Mouse (Mus musculus): ENCODE data around the gene Gnao1.

The Gnao1 gene

DNA sequence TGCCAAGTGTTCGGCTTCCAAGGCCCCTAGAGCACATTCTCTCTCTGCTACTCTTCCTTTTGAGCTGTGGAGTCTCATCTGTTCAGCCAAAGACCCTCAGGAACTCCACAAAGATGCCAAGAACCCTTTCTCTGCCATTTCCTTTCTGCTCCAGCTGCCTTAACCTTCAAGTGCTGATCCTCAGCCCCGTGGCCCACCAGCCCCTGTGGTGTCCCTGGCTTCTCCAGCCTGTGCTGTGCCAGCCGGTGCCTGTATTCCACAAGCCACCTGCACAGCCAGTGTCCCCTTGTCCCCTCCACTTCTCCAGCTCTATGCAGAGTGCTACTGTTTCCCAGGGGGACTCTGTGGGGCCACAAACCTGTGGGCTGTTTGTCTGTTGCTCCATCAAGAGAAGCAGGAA, 83.8 kb downstream of the Gnao1 start:
- no peak for DNase-seq (ENCODE audit: low spot score in 2 of 2)

DNA sequence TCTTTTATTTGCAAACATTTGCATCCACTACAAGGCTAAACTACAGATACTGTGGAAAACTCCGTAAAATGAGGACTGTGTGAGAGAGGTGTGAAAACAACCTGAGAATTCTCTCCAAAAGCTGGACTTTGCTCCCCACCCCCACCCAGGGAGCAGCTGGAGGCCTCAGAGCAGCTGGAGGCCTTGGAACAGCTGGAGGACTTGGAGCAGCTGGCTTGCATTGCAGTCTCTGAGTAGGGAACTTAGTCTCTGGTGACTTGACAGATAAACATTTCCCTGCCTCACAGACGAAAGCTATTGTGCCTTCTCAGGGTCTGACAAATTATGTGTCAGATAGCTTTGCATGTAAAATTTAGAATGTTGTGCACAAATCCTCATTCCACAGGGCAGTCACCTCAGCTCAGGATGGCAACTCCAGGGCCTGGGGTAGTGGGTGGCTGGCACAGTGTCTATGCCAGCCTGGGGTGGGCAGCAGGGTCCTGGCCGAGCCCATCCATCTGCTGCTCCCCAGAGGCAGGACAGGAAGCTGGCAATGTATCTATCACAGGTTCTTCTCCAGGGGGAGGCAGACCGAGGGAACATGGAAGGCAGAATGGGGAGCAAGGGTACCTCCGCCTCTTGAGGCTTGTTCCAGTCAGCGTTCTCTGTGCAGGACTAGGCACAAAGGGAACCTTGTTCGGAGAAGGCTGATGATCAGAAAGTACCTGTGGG, 87.2 kb downstream of the Gnao1 start:
- no peak for DNase-seq (ENCODE audit: low spot score in 2 of 2)

- DNase-seq (ENCODE audit: low spot score in 2 of 2) = no peak
Measured at GRCm38 (mm10) chr8:93898570-93898969, 88.8 kb downstream of the Gnao1 start.

GRCm38 (mm10) chr8:93902040-93902439, 92.3 kb downstream of the Gnao1 start:
- DNase-seq (ENCODE audit: low spot score in 2 of 2) = no peak

DNA sequence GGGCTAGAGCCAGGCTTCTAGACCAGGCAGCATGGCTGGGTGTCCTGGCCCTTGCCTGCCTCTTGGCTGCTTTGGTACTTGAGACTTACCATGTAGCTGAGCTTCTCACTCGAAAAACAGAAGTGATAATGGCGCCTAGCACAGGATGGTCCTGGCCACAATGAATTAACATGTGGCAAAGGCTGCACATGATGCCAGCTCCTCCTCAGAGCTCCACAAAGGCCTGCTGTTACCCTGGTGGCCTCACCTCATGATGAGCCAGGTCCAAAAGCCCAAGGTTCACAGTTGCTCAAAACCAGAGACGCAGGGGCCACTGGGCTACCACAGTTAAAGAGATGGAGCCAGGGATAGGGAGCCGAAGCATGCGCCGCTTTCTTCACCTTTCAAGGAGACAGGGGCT, 97.2 kb downstream of the Gnao1 start:
- no peak for DNase-seq (ENCODE audit: low spot score in 2 of 2)

GRCm38 (mm10) chr8:93907987-93908441, 98.2 kb downstream of the Gnao1 start:
- DNase-seq (ENCODE audit: low spot score in 2 of 2) = no peak

DNA sequence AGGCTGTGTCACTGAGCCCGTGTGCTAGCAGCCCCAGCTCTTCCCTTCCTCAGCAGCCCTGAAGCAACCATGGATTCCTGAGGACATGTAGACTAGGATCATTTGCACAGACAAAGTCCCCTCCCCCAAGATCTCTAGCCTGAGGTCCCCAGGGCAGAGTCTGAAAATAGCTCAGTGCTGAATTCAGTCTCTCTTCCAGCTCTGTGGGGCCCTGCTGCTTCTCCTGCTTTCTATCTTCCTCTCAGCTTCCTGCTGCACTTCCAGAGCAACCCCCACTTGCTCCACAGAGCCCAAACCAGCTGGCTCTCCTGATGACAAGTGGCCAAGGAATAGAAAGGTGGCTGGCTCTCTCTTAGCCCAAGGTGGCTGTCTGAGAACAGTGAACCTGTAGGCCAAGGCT, 98.8 kb downstream of the Gnao1 start:
- DNase-seq (ENCODE audit: low spot score in 2 of 2) = no peak

- no peak for DNase-seq (ENCODE audit: low spot score in 2 of 2)
Measured at GRCm38 (mm10) chr8:93911715-93912555, 102.2 kb downstream of the Gnao1 start.

DNA sequence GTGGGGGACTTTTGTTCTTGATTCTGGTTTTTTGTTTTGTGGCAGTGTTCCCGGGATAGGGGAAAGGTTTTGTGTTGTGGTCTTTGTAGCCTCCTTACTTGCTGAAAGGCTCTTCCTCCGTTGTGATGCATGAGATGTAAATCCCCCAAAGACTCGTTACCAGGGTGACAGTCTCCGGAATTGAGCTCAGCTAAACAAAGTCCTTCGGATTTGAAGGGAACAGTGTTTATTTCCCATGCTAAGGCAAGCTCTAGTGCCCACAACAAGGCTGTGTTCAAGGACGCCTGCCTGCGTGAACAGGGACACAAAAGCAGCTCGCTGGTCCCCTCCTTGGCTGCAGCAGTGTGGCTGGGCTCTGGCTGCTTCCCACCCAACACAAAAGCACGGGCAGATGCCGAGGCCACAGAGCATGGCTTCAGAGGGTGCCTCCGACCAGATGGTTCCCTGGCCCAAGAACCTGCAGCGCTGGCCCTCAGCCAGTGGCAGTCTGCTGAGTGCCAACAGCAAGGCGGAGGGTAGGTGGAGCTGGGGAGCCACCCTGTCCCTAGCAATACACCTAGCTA, 108.2 kb downstream of the Gnao1 start:
- DNase-seq (ENCODE audit: low spot score in 2 of 2) = peak; percentile 78 to 81

GRCm38 (mm10) chr8:93918580-93918979, 108.8 kb downstream of the Gnao1 start:
- DNase-seq (ENCODE audit: low spot score in 2 of 2) = no peak

- no peak for DNase-seq (ENCODE audit: low spot score in 2 of 2)
Measured at GRCm38 (mm10) chr8:93919422-93919821, 109.7 kb downstream of the Gnao1 start.

- DNase-seq (ENCODE audit: low spot score in 2 of 2) = no peak
Measured at GRCm38 (mm10) chr8:93919916-93920589, 110.3 kb downstream of the Gnao1 start.

DNA sequence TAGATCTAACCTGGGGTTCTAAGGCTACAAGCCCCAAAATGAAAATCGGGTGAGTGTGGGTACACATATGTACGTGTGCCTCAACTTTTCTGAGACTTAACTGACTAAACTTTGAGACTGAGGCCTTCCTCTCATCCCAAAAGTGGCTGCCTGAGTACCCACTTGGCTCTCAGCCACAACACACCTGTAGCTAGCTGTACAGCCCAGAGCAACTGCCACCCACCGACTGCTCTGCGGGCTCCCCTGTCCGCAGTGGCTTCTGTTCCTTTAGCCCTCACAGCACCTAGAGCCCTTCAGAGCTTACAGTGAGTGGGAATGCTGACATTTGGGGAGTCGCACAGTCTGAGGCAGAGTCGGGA, 110.8 kb downstream of the Gnao1 start:
- DNase-seq (ENCODE audit: low spot score in 2 of 2) = no peak

GRCm38 (mm10) chr8:93923897-93924334, 114.2 kb downstream of the Gnao1 start:
- peak; percentile 79 to 87 for DNase-seq (ENCODE audit: low spot score in 2 of 2)

- DNase-seq (ENCODE audit: low spot score in 2 of 2) = no peak
Measured at GRCm38 (mm10) chr8:93925513-93925912, 115.7 kb downstream of the Gnao1 start.

DNA sequence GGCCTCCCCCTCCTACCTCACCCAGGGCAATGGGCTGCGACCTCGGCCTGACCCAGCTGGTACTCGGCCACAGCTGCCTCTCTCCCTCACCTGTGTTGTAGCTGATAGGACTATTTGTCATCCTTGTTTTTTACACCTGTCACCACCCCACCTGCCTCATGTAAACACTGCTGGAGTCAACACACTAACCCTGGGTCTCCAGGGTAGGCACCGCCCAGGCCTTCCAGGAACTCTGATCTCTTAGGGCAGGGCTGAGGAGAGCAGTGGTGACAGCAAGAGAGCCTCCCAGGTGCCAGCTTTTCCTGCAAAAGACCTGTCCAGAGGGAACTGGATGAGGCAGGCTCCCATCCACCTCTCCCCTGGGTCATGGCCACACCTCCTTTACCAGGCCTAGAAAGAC, 119.5 kb downstream of the Gnao1 start:
- DNase-seq (ENCODE audit: low spot score in 2 of 2) = no peak

DNA sequence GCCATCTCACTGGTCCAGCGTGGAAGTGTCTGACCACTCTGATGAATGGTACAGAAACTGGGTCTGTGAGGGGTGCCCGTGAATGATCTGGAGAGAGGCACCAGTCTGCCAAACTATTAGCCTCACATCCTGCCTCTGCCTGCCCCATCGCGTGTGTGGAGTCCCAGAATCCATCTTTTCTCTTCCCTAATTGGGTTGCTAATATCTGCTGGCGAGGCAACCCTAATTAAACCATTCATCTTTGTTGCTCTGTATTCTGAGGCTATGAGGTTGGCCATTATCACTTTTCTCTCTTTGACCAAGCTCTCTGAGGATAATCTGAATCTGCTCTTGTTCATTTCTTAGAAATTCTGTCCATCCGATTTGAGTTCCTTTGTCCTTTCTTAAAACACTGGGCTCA, 121.6 kb downstream of the Gnao1 start:
- DNase-seq (ENCODE audit: low spot score in 2 of 2) = no peak

- peak; percentile 82 to 89 for DNase-seq (ENCODE audit: low spot score in 2 of 2)
Measured at GRCm38 (mm10) chr8:93932873-93933272, 123.1 kb downstream of the Gnao1 start.

GRCm38 (mm10) chr8:93933288-93933687, 123.5 kb downstream of the Gnao1 start:
- DNase-seq (ENCODE audit: low spot score in 2 of 2) = no peak

- DNase-seq (ENCODE audit: low spot score in 2 of 2) = no peak
Measured at GRCm38 (mm10) chr8:93938193-93938592, 128.4 kb downstream of the Gnao1 start.

GRCm38 (mm10) chr8:93940542-93941423, 131.0 kb downstream of the Gnao1 start:
- no peak for DNase-seq (ENCODE audit: low spot score in 2 of 2)
